Mouse (Mus musculus) bone marrow, adult 2 months (tissue): ENCODE measurements around the gene Kcnmb1.

Experiments used
- CTCF ChIP-seq: fragments of 200-500 bp; IDR thresholded peaks from 2 replicates; pipeline ENCODE4 v1.5.1; 2011; ENCODE audit warnings: low read length, control low read depth; ENCODE audit not compliant: control insufficient read depth, insufficient read depth
- POLR2A ChIP-seq: fragments of 200-500 bp; IDR thresholded peaks from 2 replicates; pipeline ENCODE4 v1.6.1; 2011; ENCODE audit warnings: low read depth, mild to moderate bottlenecking, control low read depth, low read length, borderline replicate concordance; ENCODE audit not compliant: control insufficient read depth

GRCm38 (mm10) chr11:33914216-33914615 is 48.6 kb upstream of the Kcnmb1 start:
- TF ChIP-seq POLR2A = no peak
- TF ChIP-seq CTCF = no peak
